Mouse (Mus musculus) NIH3T3 (cell line): ENCODE measurements at regions not wholly inside any gene's neighbourhood (a gene's known extent, or its start where the extent isn't known, plus 50 kb on each side); places are given as distances from the start of the nearest gene placed in this dataset.

Source experiments
- DNase-seq: peaks from one replicate; pipeline ENCODE4 v3.0.0-alpha.2; 2012; ENCODE audit warnings: low read depth

DNA sequence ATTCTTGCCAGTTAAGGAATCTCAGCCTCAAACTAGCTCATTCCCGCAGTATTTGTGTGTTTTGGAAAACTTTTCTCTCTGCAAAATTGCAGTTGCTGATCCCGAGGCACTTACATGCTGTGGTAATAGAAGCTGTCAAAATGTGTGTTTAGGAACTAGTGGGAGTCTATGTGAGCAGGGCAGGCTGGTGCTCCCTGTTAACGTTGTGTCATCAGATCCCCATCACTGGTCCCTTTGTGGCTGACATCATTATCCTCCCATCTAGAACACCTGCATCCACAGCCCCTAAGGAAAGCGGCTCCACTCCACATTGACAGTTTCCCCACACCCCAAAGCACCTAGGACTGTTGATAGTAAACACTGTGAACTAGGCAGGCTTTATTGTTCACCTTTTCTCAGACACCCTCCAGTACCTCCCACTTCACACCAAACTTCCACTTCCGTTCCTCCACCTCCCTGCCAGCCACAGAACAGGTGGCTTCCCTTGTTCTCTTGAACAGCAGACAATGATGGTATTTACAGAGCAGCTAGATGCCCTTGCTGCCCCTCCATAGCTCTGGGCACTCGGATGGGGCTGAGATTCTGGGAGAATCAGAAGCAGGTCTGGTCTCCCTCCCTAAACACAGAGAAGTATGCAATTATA is 275.8 kb downstream of the Gm19410 start:
- no peak for DNase-seq

DNA sequence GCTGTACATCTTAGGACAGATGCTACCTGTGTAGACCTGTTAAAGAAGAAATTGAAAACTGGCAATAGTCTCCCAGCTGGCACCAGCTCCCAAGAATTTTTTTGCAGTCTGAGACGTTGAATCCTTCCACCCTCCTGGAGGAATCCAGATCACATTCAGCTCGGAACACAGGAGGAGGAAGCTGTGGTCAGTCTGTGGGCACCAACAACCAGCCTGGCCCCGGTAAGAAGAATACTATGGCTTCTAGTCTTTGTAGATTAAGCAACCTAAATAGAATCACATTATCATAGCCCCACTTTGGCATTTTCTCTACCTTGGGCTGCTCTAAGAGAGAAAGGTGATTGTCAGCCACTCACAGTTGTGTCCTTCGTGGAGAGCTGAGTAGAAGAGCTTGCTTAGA is 277.0 kb downstream of the Gm19410 start:
- no peak for DNase-seq
